Mouse (Mus musculus): ENCODE measurements at regions not wholly inside any gene's neighbourhood (a gene's known extent, or its start where the extent isn't known, plus 50 kb on each side); places are given as distances from the start of the nearest gene placed in this dataset.
A peak's percentile ranks its signal among the peaks of the same experiment; 100 is the strongest.

DNA sequence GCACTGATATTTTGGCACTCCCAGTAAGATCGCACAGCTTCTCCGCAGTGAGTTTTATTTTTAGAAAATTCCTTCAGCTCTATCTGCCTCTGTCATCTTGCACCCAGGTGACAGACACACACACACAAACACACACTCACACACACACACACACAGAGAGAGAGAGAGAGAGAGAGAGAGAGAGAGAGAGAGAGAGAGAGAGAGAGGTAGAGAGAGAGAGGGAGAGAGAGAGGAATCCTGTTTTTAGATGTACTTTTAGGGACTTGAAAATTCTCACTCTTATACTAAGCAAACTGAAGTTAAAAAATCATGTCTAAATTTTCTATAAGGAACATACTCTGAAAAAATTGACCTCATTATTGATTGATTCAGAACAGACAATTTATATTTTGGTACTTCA is 210.2 kb upstream of the Cdh10 start:
- DNase-seq (ENCODE audit: low spot score in 2 of 2) = peak in 1 of 2 experiments; percentile 6

DNA sequence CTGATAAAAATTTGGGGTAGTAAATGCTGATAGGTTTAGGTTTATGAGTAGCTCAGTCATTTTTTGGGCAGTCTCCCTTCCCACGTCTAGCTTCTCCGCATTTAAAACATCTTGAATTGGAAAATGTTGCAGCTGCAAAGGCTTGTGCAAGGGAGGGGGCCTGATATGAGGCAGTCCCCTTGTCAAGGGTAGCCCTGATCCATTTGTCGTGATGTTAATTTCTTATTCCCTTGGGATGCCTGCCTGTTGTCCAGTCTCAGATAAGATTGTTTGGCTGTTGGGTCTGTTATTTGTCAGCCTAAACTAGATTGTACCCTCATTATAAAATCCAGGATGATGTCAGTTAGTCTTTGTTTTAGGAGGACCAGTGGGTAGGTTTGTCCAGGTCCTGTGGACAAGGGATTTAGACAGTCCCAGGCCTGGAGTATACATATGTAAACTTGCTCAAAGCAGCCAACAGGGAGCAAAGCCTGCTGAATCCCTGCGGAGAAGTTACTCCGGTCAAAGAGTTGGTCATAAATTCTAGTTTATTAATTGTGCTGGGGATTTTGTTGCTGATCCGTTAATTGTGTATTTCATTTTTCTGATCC is 195.0 kb upstream of the Cdh10 start:
- DNase-seq (ENCODE audit: low spot score in 2 of 2) = no peak

GRCm38 (mm10) chr15:18624956-18625355 is 193.8 kb upstream of the Cdh10 start:
- no peak for DNase-seq (ENCODE audit: low spot score in 2 of 2)

GRCm38 (mm10) chr15:18626961-18627360 is 191.8 kb upstream of the Cdh10 start:
- no peak for DNase-seq (ENCODE audit: low spot score in 2 of 2)
